Mouse (Mus musculus): ENCODE measurements at regions not wholly inside any gene's neighbourhood (a gene's known extent, or its start where the extent isn't known, plus 50 kb on each side); places are given as distances from the start of the nearest gene placed in this dataset.

DNA sequence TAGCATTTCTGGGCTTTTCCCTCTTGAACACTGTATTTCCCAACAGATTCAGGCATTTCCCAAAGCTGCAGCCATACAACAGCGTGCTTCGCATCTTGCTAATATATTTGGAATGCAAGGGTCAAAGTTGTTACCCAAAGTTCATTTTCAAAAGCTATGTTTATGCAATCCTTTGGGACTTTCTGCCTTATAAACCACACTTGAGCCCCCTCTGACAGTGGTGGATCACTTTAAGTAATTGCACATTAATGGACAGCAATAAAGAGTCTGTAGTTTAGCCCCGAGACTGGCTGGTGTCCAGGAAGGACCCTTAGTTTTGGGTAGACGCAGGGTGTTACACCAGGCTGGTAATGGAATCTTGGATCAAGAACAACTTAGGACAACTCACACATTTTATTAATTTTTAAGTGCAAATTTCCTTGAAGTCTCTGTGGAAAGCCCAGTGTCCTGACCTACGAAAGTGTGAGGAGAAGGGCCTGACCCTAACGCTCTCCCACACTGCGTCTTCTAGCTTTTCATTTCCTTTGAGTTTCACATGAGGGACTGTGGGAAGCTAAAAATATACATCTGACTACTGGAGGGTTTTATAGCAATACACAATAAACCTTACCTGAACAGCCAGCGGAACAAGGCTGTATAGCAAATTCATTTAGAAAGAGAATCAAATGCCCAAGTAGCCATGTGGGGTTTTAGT lies 185.0 kb upstream of the Cnr1 start:
- H3K79me3 ChIP-seq (ENCODE audit: low read depth) = no peaks in the 10 kb centered on the region
- TF ChIP-seq MYOD1 (IDR thresholded peaks at IDR 0.05; ENCODE audit: control insufficient read depth, insufficient read length, low read depth) (no peak), CEBPB (IDR thresholded peaks at IDR 0.05; ENCODE audit: low read depth) (peak; percentile 11), MAX (IDR thresholded peaks at IDR 0.05) (no peak)
- no peaks in the 10 kb centered on the region for H3K36me3 ChIP-seq (ENCODE audit: control insufficient read depth, insufficient read depth)
- no peak overlapping the region for H3ac ChIP-seq (ENCODE audit: control insufficient read depth, insufficient read length, low read depth)
- no peak overlapping the region for H3K4me3 ChIP-seq (ENCODE audit: insufficient read depth, poor library complexity, severe bottlenecking)
- H3K27me3 ChIP-seq (ENCODE audit: control insufficient read depth, insufficient read depth, insufficient read length) = no peaks in the 10 kb centered on the region
- no peaks in the 10 kb centered on the region for H3K79me2 ChIP-seq (ENCODE audit: control insufficient read depth, insufficient read depth)

DNA sequence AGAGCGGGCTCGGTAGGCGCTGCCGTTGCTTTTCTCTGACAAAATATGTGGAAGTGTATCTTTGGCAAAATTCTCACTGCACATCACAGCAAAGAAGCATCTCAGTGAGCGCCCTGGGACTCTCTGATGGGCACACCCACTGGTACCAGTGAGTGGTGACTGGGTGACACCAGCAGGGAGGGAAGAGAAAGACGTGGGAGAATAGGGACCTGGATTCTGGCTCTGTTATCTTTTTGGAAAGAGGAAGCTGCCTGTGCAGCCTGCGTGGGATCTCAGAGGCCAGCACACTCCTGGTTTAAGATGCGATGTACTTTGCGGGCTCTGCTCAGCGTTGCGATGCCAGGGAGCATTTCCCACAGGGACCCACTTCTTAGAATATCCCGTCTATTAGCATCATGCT lies 183.4 kb upstream of the Cnr1 start:
- no peaks in the 10 kb centered on the region for H3K27me3 ChIP-seq (ENCODE audit: control insufficient read depth, insufficient read depth, insufficient read length)
- no peaks in the 10 kb centered on the region for H3K36me3 ChIP-seq (ENCODE audit: control insufficient read depth, insufficient read depth)
- no peak for TF ChIP-seq MAX (IDR thresholded peaks at IDR 0.05)
- TF ChIP-seq CTCF (IDR thresholded peaks at IDR 0.05; ENCODE audit: control insufficient read depth, insufficient read depth, insufficient read length) = no peak
- TF ChIP-seq MYOG (IDR thresholded peaks at IDR 0.05; ENCODE audit: control insufficient read depth, extremely low read depth, insufficient read length) = no peak
- no peak for TF ChIP-seq USF1 (IDR thresholded peaks at IDR 0.05; ENCODE audit: low read depth)
- TF ChIP-seq FOSL1 (IDR thresholded peaks at IDR 0.05; ENCODE audit: insufficient read depth, low read length, poor library complexity, severe bottlenecking) = no peak
- TF ChIP-seq CEBPB (IDR thresholded peaks at IDR 0.05; ENCODE audit: low read depth) = no peak
- no peak for TF ChIP-seq MYOD1 (IDR thresholded peaks at IDR 0.05; ENCODE audit: control insufficient read depth, insufficient read length, low read depth)
- H3K4me3 ChIP-seq (ENCODE audit: insufficient read depth, poor library complexity, severe bottlenecking) = no peak overlapping the region
- no peaks in the 10 kb centered on the region for H3K79me3 ChIP-seq (ENCODE audit: low read depth)
- no peaks in the 10 kb centered on the region for H3K79me2 ChIP-seq (ENCODE audit: control insufficient read depth, insufficient read depth)
- H3ac ChIP-seq (ENCODE audit: control insufficient read depth, insufficient read length, low read depth) = no peak overlapping the region

DNA sequence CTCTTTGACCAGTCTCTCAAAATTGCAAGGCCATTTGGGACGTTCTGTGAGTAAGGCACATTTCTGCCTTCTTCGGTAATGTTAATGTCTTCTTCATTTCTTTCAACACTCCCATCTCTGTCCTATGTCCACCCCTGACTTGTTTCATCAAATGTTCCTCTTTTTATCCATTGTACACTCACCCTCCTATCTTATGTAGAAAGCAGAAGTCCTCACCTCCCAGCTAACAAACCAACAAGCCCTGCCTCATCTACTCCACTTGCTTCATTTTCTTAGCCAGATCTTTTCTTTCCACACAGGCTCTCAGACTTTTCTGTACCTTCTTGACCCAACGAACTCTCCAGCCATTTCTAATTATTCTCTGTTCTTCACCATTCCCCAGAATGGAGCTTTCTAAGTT lies 179.2 kb upstream of the Cnr1 start:
- no peaks in the 10 kb centered on the region for H3K79me2 ChIP-seq (ENCODE audit: control insufficient read depth, insufficient read depth)
- no peaks in the 10 kb centered on the region for H3K36me3 ChIP-seq (ENCODE audit: control insufficient read depth, insufficient read depth)
- no peak overlapping the region for H3K4me3 ChIP-seq (ENCODE audit: insufficient read depth, poor library complexity, severe bottlenecking)
- no peak overlapping the region for H3ac ChIP-seq (ENCODE audit: control insufficient read depth, insufficient read length, low read depth)
- TF ChIP-seq MYOG (IDR thresholded peaks at IDR 0.05; ENCODE audit: control insufficient read depth, extremely low read depth, insufficient read length) (no peak), CTCF (IDR thresholded peaks at IDR 0.05; ENCODE audit: control insufficient read depth, insufficient read depth, insufficient read length) (no peak), FOSL1 (IDR thresholded peaks at IDR 0.05; ENCODE audit: insufficient read depth, low read length, poor library complexity, severe bottlenecking) (no peak), CEBPB (IDR thresholded peaks at IDR 0.05; ENCODE audit: low read depth) (no peak), MYOD1 (IDR thresholded peaks at IDR 0.05; ENCODE audit: control insufficient read depth, insufficient read length, low read depth) (no peak), MAX (IDR thresholded peaks at IDR 0.05) (no peak), USF1 (IDR thresholded peaks at IDR 0.05; ENCODE audit: low read depth) (no peak)
- H3K79me3 ChIP-seq (ENCODE audit: low read depth) = no peaks in the 10 kb centered on the region
- H3K27me3 ChIP-seq (ENCODE audit: control insufficient read depth, insufficient read depth, insufficient read length) = no peaks in the 10 kb centered on the region

DNA sequence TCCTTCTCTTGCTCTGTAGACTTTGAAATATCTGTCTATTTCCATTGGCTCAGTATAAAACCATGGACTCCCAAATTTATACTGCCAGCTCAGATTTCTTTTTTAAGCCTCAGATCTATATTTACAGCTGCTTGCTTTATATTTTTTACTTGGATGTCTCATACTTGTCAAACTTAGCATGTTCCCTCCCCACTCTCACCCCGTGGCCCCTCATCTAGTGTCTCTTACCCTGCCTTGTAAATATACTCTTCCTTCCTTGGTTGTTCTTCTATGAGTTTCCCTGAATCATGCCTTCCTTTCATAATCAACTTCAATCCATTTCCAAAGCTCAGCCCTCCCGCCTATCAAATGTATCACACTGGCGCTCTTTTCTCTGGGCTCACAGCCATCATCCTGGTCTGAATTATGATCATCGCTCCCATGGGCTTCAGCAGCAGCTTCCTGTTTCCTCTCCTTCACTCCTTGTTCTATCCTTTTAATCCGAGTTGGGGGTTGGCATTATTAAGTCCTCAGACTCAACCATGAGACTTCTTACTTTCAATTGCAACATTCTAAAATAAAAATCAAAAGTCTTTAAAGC lies 177.0 kb upstream of the Cnr1 start:
- TF ChIP-seq USF1 (IDR thresholded peaks at IDR 0.05; ENCODE audit: low read depth) (no peak), MYOD1 (IDR thresholded peaks at IDR 0.05; ENCODE audit: control insufficient read depth, insufficient read length, low read depth) (no peak), CTCF (IDR thresholded peaks at IDR 0.05; ENCODE audit: control insufficient read depth, insufficient read depth, insufficient read length) (no peak), CEBPB (IDR thresholded peaks at IDR 0.05; ENCODE audit: low read depth) (no peak), MYOG (IDR thresholded peaks at IDR 0.05; ENCODE audit: control insufficient read depth, extremely low read depth, insufficient read length) (no peak), MAX (IDR thresholded peaks at IDR 0.05) (no peak), FOSL1 (IDR thresholded peaks at IDR 0.05; ENCODE audit: insufficient read depth, low read length, poor library complexity, severe bottlenecking) (no peak)
- Histone ChIP-seq H3K27me3 (ENCODE audit: control insufficient read depth, insufficient read depth, insufficient read length) (no peaks in the 10 kb centered on the region), H3ac (ENCODE audit: control insufficient read depth, insufficient read length, low read depth) (no peak overlapping the region), H3K4me3 (ENCODE audit: insufficient read depth, poor library complexity, severe bottlenecking) (no peak overlapping the region), H3K79me2 (ENCODE audit: control insufficient read depth, insufficient read depth) (no peaks in the 10 kb centered on the region), H3K36me3 (ENCODE audit: control insufficient read depth, insufficient read depth) (no peaks in the 10 kb centered on the region), H3K79me3 (ENCODE audit: low read depth) (no peaks in the 10 kb centered on the region)

DNA sequence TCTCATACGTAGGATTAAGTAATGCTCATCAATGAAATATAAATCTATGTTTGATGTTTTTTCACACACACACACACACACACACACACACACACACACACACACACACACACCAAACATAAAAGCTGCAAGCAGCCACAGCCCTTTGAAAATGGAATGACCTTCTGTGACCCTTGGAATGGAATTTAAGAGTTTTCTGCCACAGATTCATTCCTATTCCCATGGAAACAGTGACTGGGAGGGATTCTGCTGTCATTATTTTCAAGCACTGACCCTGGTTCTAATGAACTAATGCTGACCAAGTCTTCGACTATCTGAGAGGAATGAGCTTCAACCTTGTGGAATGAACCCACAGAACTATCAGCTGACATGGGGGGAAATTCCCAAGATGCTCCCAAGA lies 156.7 kb upstream of the Cnr1 start:
- H3K27me3 ChIP-seq (ENCODE audit: control insufficient read depth, insufficient read depth, insufficient read length) = no peaks in the 10 kb centered on the region
- TF ChIP-seq FOSL1 (IDR thresholded peaks at IDR 0.05; ENCODE audit: insufficient read depth, low read length, poor library complexity, severe bottlenecking) (no peak), CTCF (IDR thresholded peaks at IDR 0.05; ENCODE audit: control insufficient read depth, insufficient read depth, insufficient read length) (no peak), MAX (IDR thresholded peaks at IDR 0.05) (no peak), USF1 (IDR thresholded peaks at IDR 0.05; ENCODE audit: low read depth) (no peak)
- no peak overlapping the region for H3ac ChIP-seq (ENCODE audit: control insufficient read depth, insufficient read length, low read depth)
- H3K79me3 ChIP-seq (ENCODE audit: low read depth) = no peaks in the 10 kb centered on the region
- no peaks in the 10 kb centered on the region for H3K36me3 ChIP-seq (ENCODE audit: control insufficient read depth, insufficient read depth)
- no peaks in the 10 kb centered on the region for H3K79me2 ChIP-seq (ENCODE audit: control insufficient read depth, insufficient read depth)
- H3K4me3 ChIP-seq (ENCODE audit: insufficient read depth, poor library complexity, severe bottlenecking) = no peak overlapping the region

DNA sequence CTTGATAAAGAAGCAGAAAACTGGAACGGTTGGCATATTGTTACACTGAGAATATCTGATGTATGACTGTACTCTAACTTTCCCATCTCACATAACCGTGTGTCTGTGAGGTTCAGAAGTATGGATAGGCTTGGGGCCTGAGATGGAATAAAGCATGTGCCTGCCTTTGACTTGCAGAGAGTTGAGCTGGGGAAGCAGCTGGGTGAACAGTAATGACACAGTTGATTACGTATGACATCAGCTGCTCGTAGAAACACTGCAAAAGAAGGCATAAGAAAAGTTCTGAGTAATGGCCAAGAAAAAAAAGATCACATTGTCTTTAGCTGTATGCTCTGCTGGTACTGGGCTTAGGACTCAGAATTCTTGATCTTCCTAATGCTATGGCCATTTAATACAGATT lies 138.4 kb upstream of the Cnr1 start:
- no peaks in the 10 kb centered on the region for H3K79me3 ChIP-seq (ENCODE audit: low read depth)
- no peak overlapping the region for H3K4me3 ChIP-seq (ENCODE audit: insufficient read depth, poor library complexity, severe bottlenecking)
- no peaks in the 10 kb centered on the region for H3K79me2 ChIP-seq (ENCODE audit: control insufficient read depth, insufficient read depth)
- no peaks in the 10 kb centered on the region for H3K36me3 ChIP-seq (ENCODE audit: control insufficient read depth, insufficient read depth)
- no peaks in the 10 kb centered on the region for H3K27me3 ChIP-seq (ENCODE audit: control insufficient read depth, insufficient read depth, insufficient read length)
- TF ChIP-seq MAX (IDR thresholded peaks at IDR 0.05) (no peak), MYOD1 (IDR thresholded peaks at IDR 0.05; ENCODE audit: control insufficient read depth, insufficient read length, low read depth) (peak; percentile 15), USF1 (IDR thresholded peaks at IDR 0.05; ENCODE audit: low read depth) (no peak), MYOG (IDR thresholded peaks at IDR 0.05; ENCODE audit: control insufficient read depth, extremely low read depth, insufficient read length) (no peak), CEBPB (IDR thresholded peaks at IDR 0.05; ENCODE audit: low read depth) (no peak)
- no peak overlapping the region for H3ac ChIP-seq (ENCODE audit: control insufficient read depth, insufficient read length, low read depth)
